Mouse (Mus musculus) neural tube, embryonic 10.5 days (tissue): ENCODE data around the gene Magt1.
A peak's percentile ranks its signal among the peaks of the same experiment; 100 is the strongest.
"Not testable (repeated sequence)": the region's sequence is repeated elsewhere in the genome, so short reads cannot be mapped to it uniquely, and the experiment has no call there.

ENCODE experiments used
- DNase-seq: peaks from one replicate; pipeline ENCODE4 v3.0.0-alpha.2; 2017; ENCODE audit warnings: low spot score; ENCODE audit errors: extremely low spot score

Magt1 gene

GRCm38 (mm10) chrX:106011465-106012159 is at the start of gene Magt1:
Magt1 (minus strand) TSS chrX:106011906.
- peak; percentile 75 for DNase-seq

- no peak for DNase-seq
These were observed 36.5 kb upstream of the Magt1 start for GRCm38 (mm10) chrX:106048191-106048590.

- DNase-seq: no peak
These were observed 34.2 kb upstream of the Magt1 start for GRCm38 (mm10) chrX:106045928-106046327.

- DNase-seq: peak; percentile 17
These were observed 33.7 kb upstream of the Magt1 start for GRCm38 (mm10) chrX:106045455-106045854.

- no peak for DNase-seq
These were observed 32.3 kb upstream of the Magt1 start for GRCm38 (mm10) chrX:106043863-106044617.

- DNase-seq: no peak
These were observed 25.6 kb upstream of the Magt1 start for GRCm38 (mm10) chrX:106037185-106037752.

- DNase-seq: no peak
These were observed 24.0 kb upstream of the Magt1 start for GRCm38 (mm10) chrX:106035727-106036126.

- DNase-seq: no peak
These were observed 19.4 kb upstream of the Magt1 start for GRCm38 (mm10) chrX:106031124-106031523.

GRCm38 (mm10) chrX:106030176-106030575 is 18.5 kb upstream of the Magt1 start:
- DNase-seq: no peak

- DNase-seq: no peak
These were observed 15.6 kb upstream of the Magt1 start for GRCm38 (mm10) chrX:106027343-106027674.

- DNase-seq: peak; percentile 88
These were observed 15.0 kb upstream of the Magt1 start, which contains the start of gene Atp7a for GRCm38 (mm10) chrX:106026418-106027342. Atp7a (plus strand) TSS chrX:106027276.

GRCm38 (mm10) chrX:106017516-106017915 is 5.8 kb upstream of the Magt1 start:
- DNase-seq: no peak

- DNase-seq: no peak
These were observed 5.4 kb upstream of the Magt1 start for GRCm38 (mm10) chrX:106017102-106017501.

GRCm38 (mm10) chrX:106015571-106016322 is 4.0 kb upstream of the Magt1 start, which contains the start of gene Cox7b:
Cox7b (plus strand) TSS chrX:106015700.
- DNase-seq: peak; percentile 66

GRCm38 (mm10) chrX:106014741-106015377 is 3.2 kb upstream of the Magt1 start:
- DNase-seq: not testable (repeated sequence)

- peak; percentile 17 for DNase-seq
These were observed 1.5 kb upstream of the Magt1 start for GRCm38 (mm10) chrX:106013217-106013616.

GRCm38 (mm10) chrX:106012559-106012958 is 853 bp upstream of the Magt1 start:
- no peak for DNase-seq

- DNase-seq: no peak
These were observed 944 bp downstream of the Magt1 start for GRCm38 (mm10) chrX:106010762-106011161.

GRCm38 (mm10) chrX:106001605-106002004 is 10.1 kb downstream of the Magt1 start:
- no peak for DNase-seq

- not testable (repeated sequence) for DNase-seq
These were observed 54.6 kb downstream of the Magt1 start for GRCm38 (mm10) chrX:105957091-105957490.
